Mouse (Mus musculus) liver, embryonic 16.5 days (tissue): ENCODE measurements at regions not wholly inside any gene's neighbourhood (a gene's known extent, or its start where the extent isn't known, plus 50 kb on each side); places are given as distances from the start of the nearest gene placed in this dataset.

Experiments
- ATAC-seq: fragments of 200-750 bp; cut with Nextera tagmentation; 2 replicates; pipeline ENCODE4 v1.8.0; 2017; ENCODE audit warnings: low read depth, mild to moderate bottlenecking, moderate number of reproducible peaks, moderate library complexity
- H3K27ac ChIP-seq: fragments of 300-500 bp; sonication (generic); 2 replicates; pipeline ENCODE4 v1.5.1; 2014; ENCODE audit warnings: mild to moderate bottlenecking, low read length
- H3K27me3 ChIP-seq: fragments of 300-500 bp; sonication (generic); 2 replicates; pipeline ENCODE4 v1.6.1; 2014; ENCODE audit warnings: low read depth, low read length, mixed read lengths; ENCODE audit not compliant: control insufficient read depth, insufficient read depth
- H3K36me3 ChIP-seq: fragments of 300-500 bp; sonication (generic); 2 replicates; pipeline ENCODE4 v1.6.1; 2014; ENCODE audit warnings: mild to moderate bottlenecking; ENCODE audit not compliant: control insufficient read depth, insufficient read depth
- H3K4me1 ChIP-seq: fragments of 300-500 bp; sonication (generic); 2 replicates; pipeline ENCODE4 v1.6.1; 2014; ENCODE audit warnings: low read depth, low read length, mixed read lengths; ENCODE audit not compliant: control insufficient read depth
- H3K4me2 ChIP-seq: fragments of 300-500 bp; sonication (generic); 2 replicates; pipeline ENCODE4 v1.6.1; 2014; ENCODE audit warnings: low read depth, low read length, mixed read lengths
- H3K4me3 ChIP-seq: fragments of 300-500 bp; sonication (generic); 2 replicates; pipeline ENCODE4 v1.5.1; 2014; ENCODE audit warnings: low read depth, mild to moderate bottlenecking, low read length
- H3K9ac ChIP-seq: fragments of 300-500 bp; sonication (generic); 2 replicates; pipeline ENCODE4 v1.6.1; 2014; ENCODE audit warnings: low read depth, low read length
- H3K9me3 ChIP-seq: fragments of 300-500 bp; sonication (generic); replicated peaks from 2 replicates; pipeline ENCODE4 v1.6.1; 2016; ENCODE audit warnings: low read length; ENCODE audit not compliant: control insufficient read depth
- WGBS: fragments of 180-500 bp; shearing (Covaris S2); extraction: QIAGEN DNeasy Blood & Tissue Kit; methylation state at CpG from one replicate; pipeline ENCODE4 v1.1.7; 2014; ENCODE audit not compliant: insufficient replicate concordance; 5-methylcytosine and 5-hydroxymethylcytosine counted together

DNA sequence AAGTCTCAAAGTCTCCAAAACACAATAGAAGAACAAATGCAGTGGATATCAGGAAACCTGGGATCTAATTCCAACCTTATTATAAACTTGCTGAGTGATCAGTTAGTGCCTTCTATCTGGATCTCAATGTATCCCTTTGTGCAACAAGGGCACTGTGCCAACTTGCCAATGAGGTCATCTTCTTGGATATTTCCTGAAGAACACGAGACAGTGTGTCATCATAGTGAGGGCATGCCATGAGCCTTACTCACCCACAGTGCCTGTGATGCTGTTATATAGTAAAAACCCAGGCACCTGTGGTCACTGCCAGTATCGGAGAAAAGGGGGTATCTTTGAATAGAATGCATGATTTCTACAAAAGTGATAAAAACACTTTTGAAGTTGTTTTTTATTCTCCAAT is 60.2 kb upstream of the Cd34 start:
- H3K4me3 ChIP-seq: no peak overlapping the region
- no peak for ATAC-seq
- H3K9ac ChIP-seq: no peak overlapping the region
- H3K4me1 ChIP-seq: peaks cover 4% of the 10 kb centered on the region
- WGBS: 57% methylated on average over 2 of the region's 2 CpGs
- no peak overlapping the region for H3K4me2 ChIP-seq
- no peak overlapping the region for H3K27ac ChIP-seq
- no peaks in the 10 kb centered on the region for H3K9me3 ChIP-seq
- H3K36me3 ChIP-seq: no peaks in the 10 kb centered on the region
- no peaks in the 10 kb centered on the region for H3K27me3 ChIP-seq

DNA sequence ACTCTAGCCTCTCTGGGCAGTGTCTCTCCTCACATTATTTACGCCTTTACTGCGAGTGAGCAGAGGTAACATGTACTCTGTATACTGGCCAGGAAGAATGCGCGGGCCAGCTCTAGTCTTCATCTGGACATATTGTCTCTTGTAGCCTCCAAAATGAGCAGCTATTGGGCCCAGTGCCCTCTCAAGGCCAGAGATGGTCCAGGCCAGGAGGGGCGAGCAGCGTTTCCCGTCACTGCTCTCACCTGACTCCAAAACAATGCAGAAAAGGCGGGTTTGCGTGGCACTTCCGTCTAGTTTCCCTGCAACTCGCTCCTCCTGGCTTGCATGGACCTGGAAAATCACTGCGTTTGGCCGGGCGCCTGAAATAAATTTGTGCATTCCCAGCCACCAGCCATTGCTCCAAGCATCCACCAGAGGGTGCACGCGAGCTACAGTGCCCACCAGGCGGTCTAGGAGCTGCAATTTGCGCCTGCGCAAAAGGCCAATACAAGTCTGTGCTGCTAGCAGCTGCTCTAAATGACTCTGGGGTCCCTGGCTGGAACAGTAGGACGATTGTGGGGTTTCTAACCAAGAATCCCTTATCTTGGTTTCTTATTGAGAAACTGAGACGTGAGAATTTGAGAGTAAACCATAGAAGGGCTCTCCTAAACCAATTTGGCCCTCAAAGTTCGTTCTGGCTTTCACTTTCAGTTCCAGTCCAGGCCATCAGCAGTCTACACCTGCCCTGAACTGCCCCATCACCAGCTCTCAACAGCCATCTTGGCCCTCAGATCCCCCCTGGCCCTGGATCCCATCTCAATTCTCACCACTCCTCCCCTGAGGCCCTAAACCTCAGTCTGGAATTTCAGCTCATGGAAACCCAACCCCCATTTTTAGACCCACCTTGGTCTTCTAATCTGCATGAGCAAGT is 59.0 kb upstream of the Cd34 start:
- Histone ChIP-seq H3K9ac (peak overlapping the region; percentile 42), H3K4me2 (peak overlapping the region; percentile 56), H3K27me3 (no peaks in the 10 kb centered on the region), H3K36me3 (no peaks in the 10 kb centered on the region), H3K9me3 (no peaks in the 10 kb centered on the region), H3K4me3 (peak overlapping the region; percentile 44), H3K27ac (no peak overlapping the region), H3K4me1 (peaks cover 4% of the 10 kb centered on the region)
- 15% methylated on average over 22 of the region's 22 CpGs for WGBS
- peak; percentile 84 for ATAC-seq

DNA sequence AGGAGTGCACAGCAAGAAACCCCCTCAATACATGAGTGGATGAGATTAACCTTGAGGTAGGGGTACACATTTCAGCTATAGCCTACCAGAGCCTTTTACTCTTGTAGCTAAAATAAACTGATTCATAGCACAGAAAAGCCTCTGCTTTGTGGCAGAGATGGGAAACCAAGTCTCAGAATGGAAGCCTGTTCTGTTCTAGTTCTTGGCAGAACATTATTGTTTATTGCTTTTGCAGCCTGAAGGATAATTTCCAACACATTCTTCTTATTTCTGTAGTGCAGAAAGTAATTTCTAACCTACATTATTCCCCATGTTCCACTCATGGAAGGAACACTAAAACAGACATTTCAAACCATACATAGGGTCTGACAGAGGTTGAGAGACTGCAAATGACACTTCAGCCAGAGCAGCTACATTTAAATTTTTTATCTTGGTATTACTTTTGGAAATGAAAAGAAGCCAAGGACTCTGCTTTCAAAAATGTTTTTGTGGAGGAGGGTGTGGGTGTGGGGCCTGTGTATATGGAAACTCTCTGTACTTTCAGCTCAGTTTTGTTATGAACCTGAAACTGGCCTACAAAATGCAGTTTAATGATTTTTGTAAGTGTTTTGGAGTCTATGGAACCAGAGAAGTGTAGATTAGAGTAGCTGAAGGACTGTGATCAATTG is 56.9 kb upstream of the Cd34 start:
- peaks cover 4% of the 10 kb centered on the region for H3K4me1 ChIP-seq
- no peak overlapping the region for H3K4me3 ChIP-seq
- no peak overlapping the region for H3K9ac ChIP-seq
- H3K27ac ChIP-seq: no peak overlapping the region
- H3K9me3 ChIP-seq: no peaks in the 10 kb centered on the region
- H3K27me3 ChIP-seq: no peaks in the 10 kb centered on the region
- ATAC-seq: no peak
- H3K4me2 ChIP-seq: no peak overlapping the region
- H3K36me3 ChIP-seq: no peaks in the 10 kb centered on the region

DNA sequence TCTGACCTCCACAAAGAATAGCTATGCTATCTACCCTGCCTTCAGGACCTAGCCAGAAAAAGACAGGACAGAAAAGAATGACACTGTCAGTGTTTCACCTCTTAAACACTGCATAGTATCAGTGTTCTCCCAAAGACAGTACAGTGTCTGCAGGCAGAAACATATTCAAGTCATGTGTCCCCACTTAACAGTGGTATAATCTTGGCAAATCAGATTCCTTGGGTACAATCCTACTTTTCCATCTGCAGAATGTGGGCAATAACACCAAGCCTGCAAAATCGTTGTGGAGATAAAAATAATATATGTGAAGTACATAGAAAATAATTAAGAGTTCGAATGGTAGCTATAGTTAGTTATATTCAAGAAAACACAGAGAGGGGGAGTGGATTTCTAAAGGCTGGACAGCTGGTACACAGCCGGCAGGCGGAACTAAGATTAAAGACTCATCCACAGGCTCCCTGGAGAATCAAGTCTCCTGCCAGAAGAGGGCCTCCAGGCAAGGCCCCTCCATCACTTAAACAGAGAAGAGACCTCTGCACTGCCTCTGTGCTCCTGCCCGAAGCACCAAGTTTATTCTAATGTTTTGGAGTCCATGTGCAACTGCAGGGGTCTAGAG is 53.4 kb upstream of the Cd34 start:
- H3K36me3 ChIP-seq: no peaks in the 10 kb centered on the region
- 0 out of 2 replicates have a peak, but pooled peaks have one; percentile 16 for ATAC-seq
- H3K4me3 ChIP-seq: no peak overlapping the region
- no peaks in the 10 kb centered on the region for H3K27me3 ChIP-seq
- no peak overlapping the region for H3K9ac ChIP-seq
- H3K4me2 ChIP-seq: no peak overlapping the region
- WGBS: 56% methylated on average over 5 of the region's 5 CpGs
- H3K4me1 ChIP-seq: no peaks in the 10 kb centered on the region
- no peak overlapping the region for H3K27ac ChIP-seq
- no peaks in the 10 kb centered on the region for H3K9me3 ChIP-seq

DNA sequence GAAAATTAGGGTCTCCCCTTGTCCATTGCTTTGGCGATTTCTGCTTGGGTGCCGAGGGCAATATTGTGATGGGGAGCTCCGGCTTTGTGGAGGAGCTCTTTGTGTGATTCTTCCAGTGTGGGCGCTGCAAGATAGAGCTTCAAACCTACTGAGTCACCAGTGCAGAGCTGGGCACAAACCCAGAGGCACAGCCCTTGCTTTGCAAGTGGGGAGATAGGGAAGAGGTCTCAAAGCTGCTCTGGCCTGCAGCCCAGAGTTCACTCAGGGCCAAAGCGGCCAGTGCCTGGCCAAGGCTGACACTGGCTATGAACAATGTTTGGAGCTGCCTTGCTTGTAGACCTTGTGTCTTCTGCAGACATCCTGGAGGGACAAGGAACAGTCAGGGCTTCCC is 52.9 kb upstream of the Cd34 start:
- no peaks in the 10 kb centered on the region for H3K9me3 ChIP-seq
- no peaks in the 10 kb centered on the region for H3K36me3 ChIP-seq
- no peak for ATAC-seq
- no peak overlapping the region for H3K27ac ChIP-seq
- no peaks in the 10 kb centered on the region for H3K4me1 ChIP-seq
- H3K4me3 ChIP-seq: no peak overlapping the region
- WGBS: 57% methylated on average over 5 of the region's 5 CpGs
- H3K9ac ChIP-seq: no peak overlapping the region
- no peaks in the 10 kb centered on the region for H3K27me3 ChIP-seq
- no peak overlapping the region for H3K4me2 ChIP-seq
